Mouse (Mus musculus) MEL (cell line): ENCODE measurements around the gene Susd6.

Experiments
- CTCF ChIP-seq, 3 experiments: IDR thresholded peaks in 2 of 3; conservative IDR thresholded peaks in 1 of 3; 2 replicates each; pipeline ENCODE4 v1.5.1; 2011 to 2012; ENCODE audit warnings: low read length in 3 of 3, low read depth in 2 of 3, mild to moderate bottlenecking in 2 of 3, improper control_type of control experiment in 1 of 3, inconsistent platforms in 1 of 3, mixed read lengths in 1 of 3, moderate library complexity in 1 of 3; ENCODE audit not compliant: control insufficient read depth in 1 of 3, insufficient read depth in 1 of 3, poor library complexity in 1 of 3, severe bottlenecking in 1 of 3
- E2F4 ChIP-seq: IDR thresholded peaks from 2 replicates; pipeline ENCODE4 v1.6.1; 2011; ENCODE audit warnings: low read depth, low read length, improper control_type of control experiment, borderline replicate concordance
- EP300 ChIP-seq, 2 experiments: IDR thresholded peaks; 2 replicates each; pipeline ENCODE4 v1.6.1; 2011; ENCODE audit warnings: improper control_type of control experiment in 2 of 2, low read length in 2 of 2, low read depth in 1 of 2, mild to moderate bottlenecking in 1 of 2
- MYC ChIP-seq: IDR thresholded peaks from 2 replicates; pipeline ENCODE4 v1.6.1; 2011; ENCODE audit warnings: low read depth, mild to moderate bottlenecking, low read length, improper control_type of control experiment, moderate library complexity
- NRF1 ChIP-seq: IDR thresholded peaks from 2 replicates; pipeline ENCODE4 v1.6.1; 2014; ENCODE audit warnings: low read depth, mild to moderate bottlenecking, inconsistent platforms, low read length, improper control_type of control experiment, moderate library complexity; ENCODE audit not compliant: poor library complexity, insufficient read depth, severe bottlenecking
- POLR2A ChIP-seq, 2 experiments: IDR thresholded peaks; 2 replicates each; pipeline ENCODE4 v1.6.1; 2011 to 2012; ENCODE audit warnings: low read length in 2 of 2, mild to moderate bottlenecking in 2 of 2, control low read depth in 1 of 2, improper control_type of control experiment in 1 of 2, low read depth in 1 of 2, moderate library complexity in 1 of 2; ENCODE audit not compliant: control insufficient read depth in 1 of 2, insufficient read depth in 1 of 2, poor library complexity in 1 of 2
- ZKSCAN1 ChIP-seq: IDR thresholded peaks from 2 replicates; pipeline ENCODE4 v1.6.1; 2012; ENCODE audit warnings: low read depth, mild to moderate bottlenecking, inconsistent platforms, low read length, improper control_type of control experiment, moderate library complexity

GRCm38 (mm10) chr12:80783889-80784288 is 6.4 kb upstream of the Susd6 start:
- TF ChIP-seq MYC (no peak), EP300 (IDR thresholded peaks at IDR 0.05; ENCODE audit: low read depth in 1 of 2, low read length in 2 of 2) (no peak), NRF1 (no peak), ZKSCAN1 (no peak), CTCF (IDR thresholded peaks at IDR 0.05 in 2 of 3, conservative IDR thresholded peaks at IDR 0.05 in 1 of 3; ENCODE audit: control insufficient read depth in 1 of 3, insufficient read depth in 1 of 3, low read depth in 2 of 3, low read length in 3 of 3, poor library complexity in 1 of 3, severe bottlenecking in 1 of 3) (no peak), POLR2A (IDR thresholded peaks at IDR 0.05; ENCODE audit: control insufficient read depth in 1 of 2, insufficient read depth in 1 of 2, low read depth in 1 of 2, low read length in 2 of 2, poor library complexity in 1 of 2) (no peak), E2F4 (no peak)
